Mouse (Mus musculus): ENCODE data around the gene Gclc. TPM values are rescaled to one million over a fixed set of nuclear protein-coding genes. Genes with fewer than 3 reads are reported as not detected.
A peak's percentile ranks its signal among the peaks of the same experiment; 100 is the strongest.

Gene Gclc
- total and polyA plus RNA-seq, 2 experiments from 2014 or later: 14.4 to 28.4 TPM

GRCm38 (mm10) chr9:77756076-77756475, 1.7 kb downstream of the Gclc start:
- Histone ChIP-seq H3K27ac (ENCODE audit: low read depth, low read length) (no peak overlapping the region), H3K9me3 (ENCODE audit: low read length) (no peaks in the 10 kb centered on the region), H3K4me3 (ENCODE audit: low read depth, low read length) (no peak overlapping the region), H3K4me1 (ENCODE audit: insufficient read depth) (0 out of 2 replicates have a peak, but pooled peaks cover 4% of the 10 kb centered on the region), H3K36me3 (ENCODE audit: insufficient read depth) (no peaks in the 10 kb centered on the region), H3K4me2 (ENCODE audit: low read depth) (peak overlapping the region; percentile 86), H3K27me3 (ENCODE audit: insufficient read depth, low read length) (no peaks in the 10 kb centered on the region), H3K9ac (no peak overlapping the region)
- peak; percentile 67 for TF ChIP-seq CTCF (IDR thresholded peaks at IDR 0.05; ENCODE audit: low read depth)
- ATAC-seq (no peak), DNase-seq (peak; percentile 44)
- 30% methylated on average over 9 of the region's 9 CpGs for WGBS

GRCm38 (mm10) chr9:77757331-77757730, 3.0 kb downstream of the Gclc start:
- Histone ChIP-seq H3K4me3 (ENCODE audit: low read depth, low read length) (no peak overlapping the region), H3K9ac (no peak overlapping the region), H3K27ac (ENCODE audit: low read depth, low read length) (no peak overlapping the region), H3K9me3 (ENCODE audit: low read length) (no peaks in the 10 kb centered on the region), H3K4me1 (ENCODE audit: insufficient read depth) (0 out of 2 replicates have a peak, but pooled peaks cover 4% of the 10 kb centered on the region), H3K4me2 (ENCODE audit: low read depth) (no peak overlapping the region), H3K36me3 (ENCODE audit: insufficient read depth) (no peaks in the 10 kb centered on the region), H3K27me3 (ENCODE audit: insufficient read depth, low read length) (no peaks in the 10 kb centered on the region)
- TF ChIP-seq CTCF (IDR thresholded peaks at IDR 0.05; ENCODE audit: low read depth): no peak
- ATAC-seq: no peak
- 86% methylated on average over 1 of the region's 1 CpGs for WGBS
- DNase-seq: no peak

GRCm38 (mm10) chr9:77758481-77758880, 4.1 kb downstream of the Gclc start:
- H3K4me3 ChIP-seq (ENCODE audit: low read depth, low read length): no peak overlapping the region
- no peak for ATAC-seq
- H3K9ac ChIP-seq: no peak overlapping the region
- TF ChIP-seq CTCF (IDR thresholded peaks at IDR 0.05; ENCODE audit: low read depth): no peak
- DNase-seq: no peak
- no peak overlapping the region for H3K4me2 ChIP-seq (ENCODE audit: low read depth)
- WGBS: 54% methylated on average over 8 of the region's 8 CpGs
- H3K27ac ChIP-seq (ENCODE audit: low read depth, low read length): no peak overlapping the region
- no peaks in the 10 kb centered on the region for H3K9me3 ChIP-seq (ENCODE audit: low read length)
- 0 out of 2 replicates have a peak, but pooled peaks cover 4% of the 10 kb centered on the region for H3K4me1 ChIP-seq (ENCODE audit: insufficient read depth)
- H3K36me3 ChIP-seq (ENCODE audit: insufficient read depth): no peaks in the 10 kb centered on the region
- H3K27me3 ChIP-seq (ENCODE audit: insufficient read depth, low read length): no peaks in the 10 kb centered on the region

- Histone ChIP-seq H3K36me3 (ENCODE audit: insufficient read depth) (no peaks in the 10 kb centered on the region), H3K9ac (no peak overlapping the region), H3K4me2 (ENCODE audit: low read depth) (no peak overlapping the region), H3K27me3 (ENCODE audit: insufficient read depth, low read length) (no peaks in the 10 kb centered on the region), H3K4me3 (ENCODE audit: low read depth, low read length) (no peak overlapping the region), H3K4me1 (ENCODE audit: insufficient read depth) (0 out of 2 replicates have a peak, but pooled peaks cover 4% of the 10 kb centered on the region), H3K27ac (ENCODE audit: low read depth, low read length) (no peak overlapping the region), H3K9me3 (ENCODE audit: low read length) (no peaks in the 10 kb centered on the region)
- ATAC-seq: no peak
- 68% methylated on average over 6 of the region's 6 CpGs for WGBS
- TF ChIP-seq CTCF (IDR thresholded peaks at IDR 0.05; ENCODE audit: low read depth): no peak
- no peak for DNase-seq
Measured at GRCm38 (mm10) chr9:77759111-77759510, 4.8 kb downstream of the Gclc start.

- H3K4me3 ChIP-seq (ENCODE audit: low read depth, low read length): no peak overlapping the region
- H3K27me3 ChIP-seq (ENCODE audit: insufficient read depth, low read length): no peaks in the 10 kb centered on the region
- WGBS: 70% methylated on average over 6 of the region's 6 CpGs
- ATAC-seq (no peak), DNase-seq (no peak)
- no peak overlapping the region for H3K27ac ChIP-seq (ENCODE audit: low read depth, low read length)
- no peak overlapping the region for H3K4me2 ChIP-seq (ENCODE audit: low read depth)
- 0 out of 2 replicates have a peak, but pooled peaks cover 4% of the 10 kb centered on the region for H3K4me1 ChIP-seq (ENCODE audit: insufficient read depth)
- no peaks in the 10 kb centered on the region for H3K9me3 ChIP-seq (ENCODE audit: low read length)
- no peak for TF ChIP-seq CTCF (IDR thresholded peaks at IDR 0.05; ENCODE audit: low read depth)
- H3K36me3 ChIP-seq (ENCODE audit: insufficient read depth): no peaks in the 10 kb centered on the region
- no peak overlapping the region for H3K9ac ChIP-seq
Measured at GRCm38 (mm10) chr9:77759756-77760155, 5.4 kb downstream of the Gclc start.

GRCm38 (mm10) chr9:77766218-77766617, 11.9 kb downstream of the Gclc start:
- H3K27ac ChIP-seq (ENCODE audit: low read depth, low read length): no peak overlapping the region
- TF ChIP-seq CTCF (IDR thresholded peaks at IDR 0.05; ENCODE audit: low read depth): no peak
- ATAC-seq: no peak
- no peak overlapping the region for H3K4me3 ChIP-seq (ENCODE audit: low read depth, low read length)
- H3K27me3 ChIP-seq (ENCODE audit: insufficient read depth, low read length): no peaks in the 10 kb centered on the region
- H3K4me2 ChIP-seq (ENCODE audit: low read depth): no peak overlapping the region
- H3K4me1 ChIP-seq (ENCODE audit: insufficient read depth): no peaks in the 10 kb centered on the region; the same call in none of the 2 replicates
- WGBS: 86% methylated on average over 8 of the region's 8 CpGs
- no peak for DNase-seq
- H3K9me3 ChIP-seq (ENCODE audit: low read length): no peaks in the 10 kb centered on the region
- H3K9ac ChIP-seq: no peak overlapping the region
- no peaks in the 10 kb centered on the region for H3K36me3 ChIP-seq (ENCODE audit: insufficient read depth)

GRCm38 (mm10) chr9:77766767-77767166, 12.4 kb downstream of the Gclc start:
- no peaks in the 10 kb centered on the region for H3K9me3 ChIP-seq (ENCODE audit: low read length)
- no peak overlapping the region for H3K4me3 ChIP-seq (ENCODE audit: low read depth, low read length)
- 75% methylated on average over 3 of the region's 3 CpGs for WGBS
- H3K4me2 ChIP-seq (ENCODE audit: low read depth): no peak overlapping the region
- H3K27me3 ChIP-seq (ENCODE audit: insufficient read depth, low read length): no peaks in the 10 kb centered on the region
- peaks cover 1% of the 10 kb centered on the region for H3K4me1 ChIP-seq (ENCODE audit: insufficient read depth)
- H3K27ac ChIP-seq (ENCODE audit: low read depth, low read length): no peak overlapping the region
- no peak for ATAC-seq
- no peak overlapping the region for H3K9ac ChIP-seq
- TF ChIP-seq CTCF (IDR thresholded peaks at IDR 0.05; ENCODE audit: low read depth): no peak
- no peaks in the 10 kb centered on the region for H3K36me3 ChIP-seq (ENCODE audit: insufficient read depth)
- DNase-seq: no peak

Measured in forebrain, postnatal 0 days (tissue).